Mouse (Mus musculus): ENCODE measurements at regions not wholly inside any gene's neighbourhood (a gene's known extent, or its start where the extent isn't known, plus 50 kb on each side); places are given as distances from the start of the nearest gene placed in this dataset.

GRCm38 (mm10) chr7:74942917-74943316, 366.1 kb downstream of the Sv2b start:
- Histone ChIP-seq H3K36me3 (ENCODE audit: control insufficient read depth, insufficient read depth, low read length) (no peaks in the 10 kb centered on the region), H3K4me3 (ENCODE audit: insufficient read depth, low read depth, low read length) (no peak overlapping the region), H3K27me3 (replicated peaks; ENCODE audit: control insufficient read depth, insufficient read depth, low read length) (no peaks in the 10 kb centered on the region), H3K27ac (ENCODE audit: insufficient read depth, low read depth, low read length) (no peak overlapping the region), H3K4me1 (ENCODE audit: control insufficient read depth, insufficient read depth, low read length) (no peaks in the 10 kb centered on the region)
- TF ChIP-seq POLR2A (IDR thresholded peaks at IDR 0.05; ENCODE audit: low read depth, low read length) (no peak), CTCF (conservative IDR thresholded peaks at IDR 0.05; ENCODE audit: insufficient read depth, insufficient read length, low read depth, low read length) (no peak)
- DNase-seq = no peak
- 54% methylated on average over 4 of the region's 4 CpGs for WGBS

- H3K4me1 ChIP-seq (ENCODE audit: control insufficient read depth, insufficient read depth, low read length) = no peaks in the 10 kb centered on the region
- no peaks in the 10 kb centered on the region for H3K27me3 ChIP-seq (replicated peaks; ENCODE audit: control insufficient read depth, insufficient read depth, low read length)
- DNase-seq = no peak
- H3K36me3 ChIP-seq (ENCODE audit: control insufficient read depth, insufficient read depth, low read length) = no peaks in the 10 kb centered on the region
- WGBS = 54% methylated on average over 3 of the region's 3 CpGs
- no peak overlapping the region for H3K4me3 ChIP-seq (ENCODE audit: insufficient read depth, low read depth, low read length)
- no peak for TF ChIP-seq CTCF (conservative IDR thresholded peaks at IDR 0.05; ENCODE audit: insufficient read depth, insufficient read length, low read depth, low read length)
- no peak for TF ChIP-seq POLR2A (IDR thresholded peaks at IDR 0.05; ENCODE audit: low read depth, low read length)
- H3K27ac ChIP-seq (ENCODE audit: insufficient read depth, low read depth, low read length) = no peak overlapping the region
Observed at GRCm38 (mm10) chr7:74942146-74942545, 366.9 kb downstream of the Sv2b start.

GRCm38 (mm10) chr7:74929142-74929829, 374.7 kb upstream of the Slco3a1 start:
- no peaks in the 10 kb centered on the region for H3K27me3 ChIP-seq (replicated peaks; ENCODE audit: control insufficient read depth, insufficient read depth, low read length)
- WGBS = 59% methylated on average over 8 of the region's 8 CpGs
- no peak for TF ChIP-seq CTCF (conservative IDR thresholded peaks at IDR 0.05; ENCODE audit: insufficient read depth, insufficient read length, low read depth, low read length)
- no peak for TF ChIP-seq POLR2A (IDR thresholded peaks at IDR 0.05; ENCODE audit: low read depth, low read length)
- H3K27ac ChIP-seq (ENCODE audit: insufficient read depth, low read depth, low read length) = no peak overlapping the region
- no peaks in the 10 kb centered on the region for H3K36me3 ChIP-seq (ENCODE audit: control insufficient read depth, insufficient read depth, low read length)
- no peaks in the 10 kb centered on the region for H3K4me1 ChIP-seq (ENCODE audit: control insufficient read depth, insufficient read depth, low read length)
- no peak overlapping the region for H3K4me3 ChIP-seq (ENCODE audit: insufficient read depth, low read depth, low read length)
- DNase-seq = no peak

- Histone ChIP-seq H3K27me3 (replicated peaks; ENCODE audit: control insufficient read depth, insufficient read depth, low read length) (no peaks in the 10 kb centered on the region), H3K27ac (ENCODE audit: insufficient read depth, low read depth, low read length) (no peak overlapping the region), H3K4me1 (ENCODE audit: control insufficient read depth, insufficient read depth, low read length) (no peaks in the 10 kb centered on the region), H3K36me3 (ENCODE audit: control insufficient read depth, insufficient read depth, low read length) (no peaks in the 10 kb centered on the region), H3K4me3 (ENCODE audit: insufficient read depth, low read depth, low read length) (no peak overlapping the region)
- WGBS = 64% methylated on average over 6 of the region's 6 CpGs
- no peak for TF ChIP-seq POLR2A (IDR thresholded peaks at IDR 0.05; ENCODE audit: low read depth, low read length)
- TF ChIP-seq CTCF (conservative IDR thresholded peaks at IDR 0.05; ENCODE audit: insufficient read depth, insufficient read length, low read depth, low read length) = no peak
- no peak for DNase-seq
Observed at GRCm38 (mm10) chr7:74928226-74928927, 373.8 kb upstream of the Slco3a1 start.

- DNase-seq = peak; percentile 3
- WGBS = 34% methylated on average over 2 of the region's 2 CpGs
Observed at GRCm38 (mm10) chr7:74926729-74927128, 372.1 kb upstream of the Slco3a1 start.

GRCm38 (mm10) chr7:74924156-74924555, 369.6 kb upstream of the Slco3a1 start:
- WGBS = 96% methylated on average over 1 of the region's 1 CpGs
- no peak for TF ChIP-seq POLR2A (IDR thresholded peaks at IDR 0.05; ENCODE audit: low read depth, low read length)
- TF ChIP-seq CTCF (conservative IDR thresholded peaks at IDR 0.05; ENCODE audit: insufficient read depth, insufficient read length, low read depth, low read length) = no peak
- DNase-seq = no peak
- Histone ChIP-seq H3K27me3 (replicated peaks; ENCODE audit: control insufficient read depth, insufficient read depth, low read length) (no peaks in the 10 kb centered on the region), H3K4me3 (ENCODE audit: insufficient read depth, low read depth, low read length) (no peak overlapping the region), H3K36me3 (ENCODE audit: control insufficient read depth, insufficient read depth, low read length) (no peaks in the 10 kb centered on the region), H3K27ac (ENCODE audit: insufficient read depth, low read depth, low read length) (no peak overlapping the region), H3K4me1 (ENCODE audit: control insufficient read depth, insufficient read depth, low read length) (no peaks in the 10 kb centered on the region)

More at GRCm38 (mm10) chr7:74926729-74927128, 372.1 kb upstream of the Slco3a1 start:
- H3K27me3 ChIP-seq (replicated peaks; ENCODE audit: control insufficient read depth, insufficient read depth, low read length) = no peaks in the 10 kb centered on the region
- H3K4me1 ChIP-seq (ENCODE audit: control insufficient read depth, insufficient read depth, low read length) = no peaks in the 10 kb centered on the region
- H3K36me3 ChIP-seq (ENCODE audit: control insufficient read depth, insufficient read depth, low read length) = no peaks in the 10 kb centered on the region
- TF ChIP-seq CTCF (conservative IDR thresholded peaks at IDR 0.05; ENCODE audit: insufficient read depth, insufficient read length, low read depth, low read length) (no peak), POLR2A (IDR thresholded peaks at IDR 0.05; ENCODE audit: low read depth, low read length) (no peak)
- no peak overlapping the region for H3K4me3 ChIP-seq (ENCODE audit: insufficient read depth, low read depth, low read length)
- H3K27ac ChIP-seq (ENCODE audit: insufficient read depth, low read depth, low read length) = no peak overlapping the region

- no peak for DNase-seq
- Histone ChIP-seq H3K4me1 (ENCODE audit: control insufficient read depth, insufficient read depth, low read length) (no peaks in the 10 kb centered on the region), H3K4me3 (ENCODE audit: insufficient read depth, low read depth, low read length) (no peak overlapping the region), H3K27me3 (replicated peaks; ENCODE audit: control insufficient read depth, insufficient read depth, low read length) (no peaks in the 10 kb centered on the region), H3K27ac (ENCODE audit: insufficient read depth, low read depth, low read length) (no peak overlapping the region), H3K36me3 (ENCODE audit: control insufficient read depth, insufficient read depth, low read length) (no peaks in the 10 kb centered on the region)
- WGBS = 63% methylated on average over 3 of the region's 3 CpGs
- TF ChIP-seq POLR2A (IDR thresholded peaks at IDR 0.05; ENCODE audit: low read depth, low read length) (no peak), CTCF (conservative IDR thresholded peaks at IDR 0.05; ENCODE audit: insufficient read depth, insufficient read length, low read depth, low read length) (no peak)
Observed at GRCm38 (mm10) chr7:74908311-74908962, 353.9 kb upstream of the Slco3a1 start.

Data from kidney, adult 2 months (tissue).